Mouse (Mus musculus) thymus, postnatal 0 days (tissue): Measurements from ENCODE around the gene Fam49a. TPM values are rescaled to one million over a fixed set of nuclear protein-coding genes. Genes with fewer than 3 reads are reported as not detected.

Experiments used
- DNase-seq: peaks from one replicate; pipeline ENCODE4 v3.0.0-alpha.2; 2015; ENCODE audit warnings: low spot score
- polyA plus RNA-seq: library from polyadenylated mRNA; unstranded; fragments of >200 nt; fragmentation: Nextera tagmentation; extraction: Ambion mirVana; gene quantifications from 2 replicates; pipeline ENCODE4 v1.2.1, GENCODE M21; 2015

Fam49a gene
- polyA plus RNA-seq, 1 experiment from 2014 or later = 8.7 TPM

DNA sequence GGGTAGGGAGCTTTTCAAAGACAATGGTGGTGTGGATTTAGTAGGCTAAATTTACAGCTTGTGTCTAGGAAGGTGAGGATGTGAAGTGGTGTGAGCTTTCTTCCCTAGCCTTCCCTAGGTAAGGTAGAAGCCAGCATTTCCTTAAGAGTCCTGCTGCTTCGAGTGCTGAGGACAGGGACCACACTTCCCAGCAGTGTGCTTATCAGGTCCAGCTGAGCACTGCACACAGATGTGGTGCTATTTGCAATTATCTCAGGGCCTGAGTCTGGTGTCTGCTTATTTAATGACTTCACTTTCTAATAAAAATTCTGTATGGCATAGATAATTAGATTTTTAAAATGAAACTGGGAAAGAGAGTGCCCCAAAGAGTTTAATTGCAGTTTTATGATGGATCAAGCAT is 4.6 kb downstream of the Fam49a start:
- DNase-seq = no peak

DNA sequence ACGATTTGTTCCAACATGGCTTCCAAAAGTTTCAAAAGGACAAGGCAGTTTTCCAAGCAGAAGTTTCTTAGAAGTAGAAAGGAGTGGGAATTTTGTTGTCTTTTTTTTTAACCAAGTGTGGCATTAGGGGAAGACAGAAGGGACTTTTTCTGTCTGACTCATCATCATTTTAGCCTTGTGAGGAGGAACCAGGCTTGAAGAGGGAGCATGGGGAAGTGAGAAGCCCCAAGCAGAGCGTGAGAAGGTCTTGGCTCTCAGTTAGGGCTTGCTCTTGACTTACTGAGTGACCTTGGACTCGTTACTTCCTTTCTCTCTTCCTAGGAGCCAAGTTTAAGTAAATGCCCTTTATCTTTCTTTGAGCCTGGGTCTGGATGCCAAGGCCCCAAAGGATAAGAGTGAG is 8.6 kb downstream of the Fam49a start:
- no peak for DNase-seq

DNA sequence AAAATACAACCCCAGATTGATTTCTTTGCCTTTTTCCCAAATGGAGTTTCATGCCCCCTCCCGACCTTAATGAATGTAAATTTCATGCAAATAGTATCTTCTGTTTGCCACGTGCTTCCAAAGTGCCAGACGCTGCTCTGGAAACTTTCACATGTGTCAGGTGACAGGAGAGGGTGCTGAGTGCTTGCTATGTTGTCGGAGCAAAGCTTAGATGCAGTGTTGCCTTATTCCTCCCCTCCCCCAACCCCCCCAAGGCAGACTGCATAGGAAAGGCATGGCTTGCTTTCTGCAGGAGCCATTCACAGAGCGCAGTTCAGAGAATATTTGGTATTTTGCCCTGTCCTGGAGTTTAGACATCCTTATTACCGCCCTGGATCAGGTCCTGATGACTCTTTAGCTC is 12.2 kb downstream of the Fam49a start:
- no peak for DNase-seq

- no peak for DNase-seq
Observed at GRCm38 (mm10) chr12:12275124-12275779, 13.3 kb downstream of the Fam49a start.

GRCm38 (mm10) chr12:12277741-12278463 is 16.0 kb downstream of the Fam49a start:
- DNase-seq = no peak

DNA sequence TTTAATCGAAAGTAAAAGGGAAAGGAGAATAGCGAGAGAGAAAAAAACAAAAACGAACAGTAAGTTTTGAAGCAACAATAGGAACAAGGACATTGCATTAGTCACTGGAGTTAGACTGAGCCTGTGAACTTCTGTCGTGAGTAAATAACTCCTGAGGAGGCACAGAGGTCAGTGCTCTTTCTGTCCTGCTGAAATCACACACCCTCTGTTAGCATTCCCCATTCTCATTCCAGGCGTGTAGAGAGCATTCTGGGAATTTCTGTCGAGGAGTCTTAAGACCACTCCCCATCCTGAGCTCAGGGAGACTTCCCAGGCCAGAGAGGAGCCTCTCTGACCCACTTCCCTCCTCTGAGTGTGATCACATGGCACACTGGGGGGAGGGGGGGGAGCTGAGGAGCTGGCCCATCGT is 16.5 kb downstream of the Fam49a start:
- DNase-seq = no peak

DNA sequence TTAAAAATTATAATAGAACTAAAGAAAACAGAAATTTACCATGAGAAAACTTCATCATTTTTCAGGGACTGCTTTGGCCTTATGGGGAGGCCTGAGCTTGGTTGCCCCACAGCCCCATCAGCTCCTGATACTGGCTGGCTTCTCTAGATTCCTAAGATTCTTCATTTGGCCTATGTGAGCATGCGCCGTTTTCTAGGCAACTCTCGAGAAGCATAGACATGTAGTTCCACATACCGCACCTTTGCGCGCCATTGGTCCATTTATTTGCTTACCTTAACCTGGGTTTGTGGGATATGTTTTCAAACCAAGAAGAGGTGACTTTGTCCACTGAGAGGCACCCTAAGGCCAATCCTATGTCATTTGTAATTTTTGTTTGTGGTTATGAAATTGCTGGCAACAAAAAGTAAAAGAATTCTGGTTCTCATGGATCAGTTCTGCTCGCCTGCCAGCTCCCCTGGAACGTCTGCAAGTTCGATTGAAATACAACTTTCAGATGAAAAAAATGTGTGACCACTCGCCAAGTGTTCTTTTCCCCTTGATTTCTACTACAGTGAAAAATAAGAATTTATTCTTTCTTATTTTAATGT is 21.9 kb downstream of the Fam49a start:
- no peak for DNase-seq

GRCm38 (mm10) chr12:12284521-12284920 is 22.6 kb downstream of the Fam49a start:
- no peak for DNase-seq

DNA sequence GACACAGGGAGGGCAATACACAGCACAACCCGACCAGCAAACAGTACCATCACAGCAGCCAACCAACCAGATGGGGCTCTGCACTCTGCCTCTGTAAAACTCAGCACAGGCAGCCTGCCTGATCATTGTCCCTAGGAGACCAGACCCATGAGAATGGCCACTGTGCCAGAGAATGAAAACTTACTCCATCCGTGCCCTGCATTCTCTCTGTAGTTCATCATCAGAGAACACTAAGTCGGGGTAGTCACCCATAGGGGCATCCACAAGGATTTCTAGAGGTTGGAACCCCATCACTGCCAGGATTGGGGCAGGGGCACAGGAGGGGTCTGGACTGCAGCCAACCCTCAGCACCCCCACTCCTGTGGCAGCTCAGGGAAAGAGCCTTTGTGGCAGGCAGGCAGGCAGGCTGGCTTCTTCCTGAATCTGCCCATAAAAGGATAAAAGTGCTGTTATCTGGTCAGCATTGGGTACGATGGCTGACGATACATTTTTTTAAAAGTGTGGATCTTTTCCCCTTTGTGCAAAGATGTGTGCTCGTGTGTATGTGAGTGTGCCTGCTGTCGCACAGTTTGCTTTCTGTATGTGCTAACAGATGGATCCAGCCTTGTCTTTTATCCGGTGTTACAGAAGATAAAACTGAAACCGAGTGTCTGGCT is 25.3 kb downstream of the Fam49a start:
- no peak for DNase-seq

DNA sequence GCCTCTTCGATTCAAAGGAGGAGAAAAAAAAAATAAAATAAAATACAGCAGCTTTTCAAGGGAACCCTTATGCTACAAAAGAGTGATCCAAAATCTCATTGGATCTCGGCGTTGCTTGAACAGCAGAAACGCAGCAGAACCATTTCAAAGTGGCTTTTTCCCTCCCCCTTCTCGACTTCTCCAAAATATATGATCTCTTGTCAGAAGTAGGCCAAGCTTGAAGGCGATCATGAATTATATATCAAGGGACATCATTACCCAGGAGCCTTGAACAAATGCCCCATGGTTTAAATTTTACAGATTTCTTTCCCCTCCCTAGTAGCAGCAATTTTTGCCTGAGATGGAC is 25.8 kb downstream of the Fam49a start:
- no peak for DNase-seq

- DNase-seq = no peak
Observed at GRCm38 (mm10) chr12:12288586-12288985, 26.6 kb downstream of the Fam49a start.

DNA sequence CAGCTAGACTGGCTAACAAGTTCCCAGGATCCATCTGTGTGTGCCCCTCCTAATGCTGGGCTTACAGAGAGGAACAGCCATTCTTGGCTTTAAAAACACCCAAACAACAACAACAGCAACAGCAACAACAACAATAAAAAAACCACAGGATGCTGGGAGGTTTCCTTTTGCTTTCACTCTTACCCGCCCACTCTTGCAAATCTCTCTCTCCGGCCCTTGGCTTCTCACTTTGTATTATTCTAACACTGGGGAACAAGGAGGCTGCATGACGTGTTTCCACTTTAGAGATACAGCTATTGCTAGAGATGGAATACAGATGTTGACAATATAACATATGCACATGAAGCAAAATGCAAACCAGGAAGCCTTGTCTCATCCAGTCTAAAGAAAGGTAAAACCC is 27.7 kb downstream of the Fam49a start:
- no peak for DNase-seq

- DNase-seq = no peak
Observed at GRCm38 (mm10) chr12:12292043-12292618, 30.2 kb downstream of the Fam49a start.

DNA sequence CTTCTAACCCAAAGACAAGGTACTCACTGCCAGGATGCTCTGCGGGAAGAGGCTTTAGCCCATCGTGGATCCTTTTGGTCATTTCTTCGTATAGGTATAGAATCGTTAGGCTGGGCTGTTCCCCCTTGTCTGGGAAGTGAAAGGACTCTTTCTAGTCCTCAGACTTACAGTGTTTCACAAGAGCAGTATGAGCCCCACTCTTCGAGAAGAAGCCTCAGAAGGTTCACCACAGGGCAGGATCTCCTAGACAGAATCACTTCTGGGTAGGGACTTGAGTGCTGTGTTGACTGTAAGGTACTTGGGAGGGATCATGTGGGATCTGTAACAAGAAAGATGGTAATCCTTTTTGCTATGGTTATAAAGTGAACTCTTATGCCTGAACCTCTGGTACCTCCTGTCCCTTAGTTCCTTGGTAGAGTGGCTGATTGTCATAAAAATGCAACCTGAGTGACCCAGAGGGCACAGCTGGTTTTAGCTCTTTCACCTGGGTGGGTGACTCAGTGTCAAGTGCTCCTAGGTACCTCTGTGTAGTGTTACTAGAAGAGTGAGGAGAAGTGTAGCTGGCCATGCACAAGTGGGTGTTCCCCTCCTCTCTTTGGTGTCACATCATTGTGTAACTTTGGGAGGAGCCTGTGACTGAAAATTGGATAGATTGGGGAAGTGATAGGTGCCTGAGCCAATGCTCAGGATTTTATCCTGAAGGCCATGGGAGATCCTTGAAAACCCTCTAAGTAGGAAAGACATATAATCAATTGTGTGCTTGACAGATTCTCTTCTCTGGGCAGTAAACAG is 32.6 kb downstream of the Fam49a start:
- no peak for DNase-seq

DNA sequence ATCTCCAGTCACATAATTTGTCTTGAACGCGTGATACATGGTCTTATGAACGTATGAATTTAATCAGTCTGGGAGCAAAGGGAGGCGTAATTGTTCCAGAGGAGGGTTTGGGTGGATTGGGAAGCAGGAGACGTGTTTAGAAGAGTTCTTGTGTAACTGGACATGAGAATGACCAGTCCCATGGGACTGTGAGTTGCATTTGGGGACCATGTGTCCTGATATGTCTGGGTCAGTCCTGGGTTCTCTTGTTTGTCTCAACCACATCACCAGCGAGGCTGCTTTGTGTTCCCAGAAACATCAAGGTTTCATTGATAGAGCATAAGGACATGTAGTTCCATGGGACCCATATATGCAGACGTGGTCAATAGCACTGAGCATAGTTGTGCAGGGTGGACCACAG is 36.5 kb downstream of the Fam49a start:
- DNase-seq = no peak

GRCm38 (mm10) chr12:12299303-12299702 is 37.4 kb downstream of the Fam49a start:
- no peak for DNase-seq

GRCm38 (mm10) chr12:12301149-12301548 is 39.2 kb downstream of the Fam49a start:
- DNase-seq = no peak

GRCm38 (mm10) chr12:12301815-12302214 is 39.9 kb downstream of the Fam49a start:
- DNase-seq = peak; percentile 67

- no peak for DNase-seq
Observed at GRCm38 (mm10) chr12:12306214-12306613, 44.3 kb downstream of the Fam49a start.

DNA sequence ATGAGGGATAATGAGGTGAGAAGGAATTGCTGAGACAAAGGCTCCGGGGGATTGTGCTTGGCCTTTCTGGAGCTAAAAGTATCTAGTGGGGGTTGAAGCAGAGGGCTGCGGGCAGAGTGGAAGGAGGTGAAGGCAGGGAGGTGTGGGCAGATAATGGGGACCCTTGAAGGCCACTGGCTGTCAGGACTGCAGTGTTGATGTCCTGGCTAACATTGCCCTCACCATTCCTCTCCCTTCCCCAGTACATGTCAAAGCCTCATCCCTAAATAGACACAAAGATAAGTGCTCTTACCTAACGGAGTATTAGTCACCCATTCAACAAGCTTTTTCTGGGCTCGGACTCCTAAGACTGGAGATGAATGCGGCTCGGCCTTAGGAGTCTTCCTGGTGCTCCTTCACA is 44.9 kb downstream of the Fam49a start:
- DNase-seq = no peak

DNA sequence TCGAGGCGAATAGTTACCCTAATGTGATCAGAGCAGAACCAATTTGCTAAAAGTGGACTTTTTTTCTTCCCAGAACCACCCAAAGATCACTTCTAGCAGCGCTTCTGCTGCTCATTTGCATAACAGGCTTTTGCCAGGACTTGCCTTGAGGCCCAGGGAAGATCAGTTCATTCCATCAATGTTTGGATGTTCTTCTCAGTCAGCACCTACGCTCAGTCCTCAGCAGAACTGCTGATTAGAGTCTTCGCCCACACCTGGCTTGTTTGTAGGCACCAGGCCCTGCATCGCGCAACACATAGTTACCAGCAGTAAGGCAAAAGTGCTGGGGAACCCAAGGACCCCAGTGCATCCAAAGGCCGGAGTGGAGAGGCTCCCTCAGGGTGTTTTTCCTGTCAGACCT is 45.3 kb downstream of the Fam49a start:
- DNase-seq = no peak
